Mouse (Mus musculus) T-cell, adult 2 months (primary cell): Measurements from ENCODE around the gene Lrrc3b.

Experiments
- DNase-seq: peaks from one replicate; pipeline ENCODE4 v3.0.0; 2022; ENCODE audit warnings: low spot score

Lrrc3b gene

DNA sequence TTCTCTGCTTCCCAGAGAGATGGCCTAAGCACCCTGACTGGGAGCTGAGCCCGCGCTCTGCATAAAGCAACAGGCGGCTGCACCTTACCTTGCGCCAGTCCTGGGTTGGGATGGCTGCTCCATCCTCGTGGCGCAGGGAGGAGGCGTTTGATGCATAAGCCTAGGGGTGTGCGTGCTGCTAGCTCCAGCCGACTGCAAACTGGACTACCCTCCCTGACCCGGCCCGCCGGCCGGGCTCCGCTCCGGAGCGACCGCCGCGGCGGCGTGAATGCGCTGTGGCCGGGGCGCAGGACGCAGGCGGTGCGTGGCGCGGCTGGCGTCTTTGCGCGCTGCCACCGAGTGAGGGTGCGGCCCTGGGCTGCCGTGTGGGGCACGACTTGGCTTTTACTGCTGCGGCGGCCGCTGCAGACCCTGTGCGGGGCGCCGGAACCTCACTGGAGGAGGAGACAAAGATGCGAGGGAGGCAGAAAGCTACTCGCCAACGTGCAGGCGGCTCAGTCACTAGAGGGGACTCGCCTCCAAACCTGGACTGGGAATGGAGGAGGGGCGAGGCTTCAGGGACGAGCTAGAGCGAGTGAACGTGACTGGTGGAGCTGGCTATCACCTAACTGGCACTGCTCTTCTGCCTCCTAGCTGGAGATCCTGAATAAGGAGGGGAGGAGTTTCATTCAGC is at the start of gene Lrrc3b:
Gene Lrrc3b, minus strand, starts transcription at position 503 of the 673 bp plus-strand sequence.
- no peak for DNase-seq

- no peak for DNase-seq
These were observed 38.9 kb upstream of the Lrrc3b start for GRCm38 (mm10) chr14:15477668-15478067.

DNA sequence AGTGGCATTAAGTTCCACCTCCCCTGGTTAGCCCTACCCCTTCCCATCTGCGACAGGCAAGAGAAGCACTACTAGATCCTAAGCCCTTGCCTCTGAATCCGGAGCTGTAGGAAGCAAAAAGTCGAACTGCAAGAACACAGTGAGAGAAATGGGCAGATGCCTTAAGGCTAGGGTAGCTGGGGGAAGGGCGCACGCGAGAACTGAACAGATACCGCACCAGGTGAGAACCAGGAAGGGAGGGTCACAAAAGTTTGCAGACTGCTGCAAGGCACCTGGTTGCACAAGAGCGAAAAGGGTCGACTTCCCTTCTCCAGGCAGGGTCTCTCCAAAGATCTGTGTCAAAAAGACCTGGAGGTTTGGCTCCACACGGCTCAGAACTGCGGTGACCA is 697 bp downstream of the Lrrc3b start:
- DNase-seq = no peak

DNA sequence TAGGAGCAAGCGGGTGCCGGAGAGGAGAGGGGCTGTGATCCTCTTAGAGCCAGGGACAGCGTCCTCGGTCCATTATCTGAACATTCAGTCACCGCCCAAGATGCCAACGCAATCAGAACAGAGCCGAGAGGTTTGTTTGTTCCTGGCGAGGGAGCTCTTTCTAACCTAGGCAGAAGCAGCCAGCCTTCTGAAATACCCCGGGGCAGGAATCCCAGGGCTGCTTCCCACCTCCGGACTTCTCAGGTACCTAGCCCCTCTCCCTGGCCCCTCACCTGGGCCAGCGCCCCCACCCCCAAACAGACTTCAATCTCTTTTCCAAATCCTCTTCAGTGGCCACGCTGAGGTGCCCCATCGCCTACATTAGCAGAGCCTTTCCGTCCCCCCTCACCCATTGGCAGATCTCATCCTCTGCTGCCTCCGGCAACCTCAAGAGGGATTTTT is 1.3 kb downstream of the Lrrc3b start:
- no peak for DNase-seq

DNA sequence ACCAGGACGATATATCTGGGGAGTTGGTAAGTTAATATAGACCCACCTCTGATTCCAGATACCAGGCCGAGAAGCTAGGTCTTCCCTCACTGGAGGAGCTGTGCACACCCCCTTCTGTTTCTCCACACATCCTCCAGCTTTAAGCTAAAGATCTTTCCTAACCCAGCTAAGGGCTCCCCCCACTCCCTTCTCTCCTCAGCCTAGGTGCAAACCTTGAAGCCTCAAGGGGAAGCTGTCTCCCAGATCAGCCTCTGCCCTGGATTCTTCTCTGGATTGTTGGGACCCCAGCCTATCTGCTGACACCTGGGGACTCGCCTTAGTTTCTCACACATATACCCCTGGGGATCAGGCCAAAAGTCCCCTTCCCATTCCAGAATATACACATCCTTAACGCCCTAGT is 1.7 kb downstream of the Lrrc3b start:
- DNase-seq = no peak

GRCm38 (mm10) chr14:15436586-15436985 is 2.2 kb downstream of the Lrrc3b start:
- no peak for DNase-seq

DNA sequence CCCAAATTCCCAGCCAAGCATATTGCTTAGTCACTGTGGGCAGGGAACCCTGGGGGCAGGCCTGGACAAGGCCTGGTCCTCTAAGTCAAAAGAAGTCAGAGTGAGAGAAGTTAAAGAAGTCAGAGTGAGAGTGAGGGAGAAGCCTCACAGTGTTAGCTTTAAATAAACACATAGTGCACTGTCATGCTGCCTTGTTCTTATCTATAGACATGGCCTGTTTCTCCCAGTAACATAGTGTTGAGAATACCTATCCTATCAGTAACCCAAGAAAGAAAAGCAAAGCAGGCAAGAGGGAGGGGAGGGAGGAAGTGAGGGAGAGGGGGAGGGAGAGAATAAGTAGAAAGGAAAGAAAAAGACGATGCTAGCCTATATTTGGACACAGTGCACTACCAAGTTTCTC is 6.4 kb downstream of the Lrrc3b start:
- no peak for DNase-seq

DNA sequence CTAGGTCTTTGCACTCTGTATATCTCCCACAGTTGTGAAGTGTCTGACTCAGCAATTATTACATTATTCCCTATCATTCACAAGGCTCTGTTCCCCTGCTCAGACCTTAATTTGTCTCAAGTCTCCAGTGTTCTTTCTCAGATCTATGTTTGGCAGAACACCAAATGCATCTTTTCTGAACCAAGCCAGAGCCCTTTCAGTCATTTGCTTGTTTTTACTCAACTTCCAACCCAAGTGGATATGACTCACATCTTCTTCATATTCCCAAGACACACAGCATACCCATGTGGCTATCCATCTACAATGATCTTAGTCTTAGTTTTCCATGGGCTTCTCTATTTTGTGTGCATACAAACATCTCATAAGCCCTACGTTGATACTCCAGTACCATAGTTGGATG is 17.2 kb downstream of the Lrrc3b start:
- no peak for DNase-seq

- no peak for DNase-seq
These were observed 27.9 kb downstream of the Lrrc3b start for GRCm38 (mm10) chr14:15410686-15411534.

- DNase-seq = no peak
These were observed 53.3 kb downstream of the Lrrc3b start for GRCm38 (mm10) chr14:15385536-15385935.

DNA sequence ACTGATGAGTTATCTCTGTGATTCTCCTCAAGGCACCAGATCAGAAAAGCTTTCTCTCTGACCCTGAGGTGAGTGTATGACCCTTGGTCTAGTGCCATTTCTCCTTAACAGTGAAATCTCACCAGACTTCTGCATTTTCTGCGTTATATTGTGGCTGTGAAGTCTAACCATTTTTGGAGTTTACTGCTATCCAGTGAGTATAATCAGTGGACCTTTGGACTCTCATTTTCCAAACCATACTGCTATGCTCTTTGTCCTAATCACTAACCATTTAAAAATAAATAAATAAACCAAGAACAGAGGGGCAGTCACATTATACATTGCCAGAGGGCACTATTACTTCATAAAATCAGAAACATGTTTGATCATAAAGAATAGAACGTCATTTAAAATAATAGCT is 53.8 kb downstream of the Lrrc3b start:
- no peak for DNase-seq

DNA sequence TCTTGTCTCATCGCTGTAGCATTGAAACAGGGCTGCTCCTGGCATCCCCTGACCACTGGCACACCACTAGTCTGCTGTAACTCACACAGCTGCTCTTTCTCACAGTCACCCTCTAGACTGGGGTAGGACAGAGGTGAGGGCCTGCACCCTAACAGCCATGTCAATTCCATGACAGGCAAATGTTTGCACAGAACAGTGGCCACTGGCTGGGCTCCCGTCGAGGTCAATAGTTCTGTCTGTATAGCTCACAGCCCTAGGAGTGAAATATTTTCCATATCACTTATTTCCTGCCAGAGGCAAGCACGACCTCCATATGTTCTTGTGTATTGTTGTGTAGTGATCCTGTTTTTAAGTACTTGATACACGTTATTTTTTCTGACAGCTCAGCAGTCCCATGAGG is 54.3 kb downstream of the Lrrc3b start:
- no peak for DNase-seq

DNA sequence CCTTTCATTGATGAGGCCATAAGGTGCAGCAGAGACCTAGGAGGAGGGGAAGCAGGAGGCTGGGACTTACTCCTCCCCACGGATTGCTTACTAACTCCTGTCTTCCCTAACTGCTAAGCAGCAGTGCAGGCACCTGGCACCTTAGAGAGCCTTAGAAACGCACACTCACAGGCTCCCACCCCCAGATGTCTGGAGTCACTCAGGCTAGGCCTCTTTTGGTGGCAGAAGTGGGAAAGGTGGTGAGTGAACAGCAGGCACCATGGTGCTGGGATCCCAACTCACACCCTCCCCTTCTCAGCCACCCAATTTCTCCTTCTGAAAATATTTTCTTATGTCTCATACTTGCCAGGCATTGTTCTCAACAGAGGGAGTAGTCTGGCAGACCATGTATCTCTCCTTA is 55.7 kb downstream of the Lrrc3b start:
- DNase-seq = no peak

GRCm38 (mm10) chr14:15377368-15377767 is 61.4 kb downstream of the Lrrc3b start:
- DNase-seq = no peak

DNA sequence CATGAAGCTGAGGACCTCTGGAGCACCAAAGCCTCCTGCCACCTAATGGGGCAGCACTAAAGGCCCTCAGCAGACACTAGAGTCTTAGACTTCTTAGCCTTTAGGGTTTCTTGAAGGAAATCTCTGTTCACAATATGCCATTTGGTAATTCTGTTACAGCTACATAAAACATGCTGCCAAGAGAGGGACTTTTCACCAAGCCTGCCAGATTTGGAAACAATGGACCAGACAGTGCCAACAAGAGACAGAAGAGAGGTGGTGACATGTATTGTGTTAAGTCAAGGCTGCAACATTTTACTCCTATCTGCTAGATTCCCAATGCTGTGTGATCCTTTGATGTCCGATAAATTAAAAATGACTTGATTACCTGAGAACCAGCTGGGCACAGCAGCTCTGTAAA is 62.0 kb downstream of the Lrrc3b start:
- no peak for DNase-seq

DNA sequence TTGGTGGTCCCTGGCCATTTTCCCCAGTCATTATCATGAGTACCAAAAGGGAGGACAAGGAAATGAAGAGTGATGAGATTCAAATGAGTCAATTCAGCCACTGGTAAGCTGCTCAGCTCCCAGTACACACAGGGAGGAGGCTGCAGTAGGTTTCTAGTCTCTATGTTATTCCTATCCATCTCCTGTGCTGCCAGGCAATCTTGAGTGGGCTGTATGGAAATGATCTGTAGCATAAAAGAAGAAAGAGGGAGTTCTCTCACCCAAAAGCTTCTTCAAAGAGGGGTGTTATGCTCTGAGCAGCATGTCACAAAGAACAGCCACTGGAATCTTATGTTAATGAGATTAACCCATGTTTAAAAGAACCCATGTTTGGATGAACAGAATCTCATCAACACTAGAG is 64.5 kb downstream of the Lrrc3b start:
- DNase-seq = no peak

GRCm38 (mm10) chr14:15372985-15373384 is 65.8 kb downstream of the Lrrc3b start:
- no peak for DNase-seq

DNA sequence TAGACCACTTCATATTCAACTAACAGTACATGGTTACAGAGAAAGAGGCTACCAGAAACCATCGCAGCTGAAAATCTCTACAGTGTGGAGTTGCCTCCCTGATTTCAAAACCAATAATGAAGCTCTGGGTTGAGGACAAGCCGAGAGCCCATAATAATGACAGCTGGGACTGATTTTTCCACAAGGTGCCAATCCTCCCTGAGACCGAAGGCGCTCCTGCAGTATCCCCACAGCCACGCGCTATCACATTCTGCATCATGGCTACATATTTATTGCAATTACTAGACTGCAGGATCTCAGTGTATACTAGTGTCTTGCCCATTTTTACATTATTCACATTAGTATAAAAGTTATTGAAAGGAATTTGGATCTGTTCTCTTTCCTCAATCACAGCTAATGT is 73.7 kb downstream of the Lrrc3b start:
- DNase-seq = no peak

GRCm38 (mm10) chr14:15359893-15360292 is 78.9 kb downstream of the Lrrc3b start:
- no peak for DNase-seq

DNA sequence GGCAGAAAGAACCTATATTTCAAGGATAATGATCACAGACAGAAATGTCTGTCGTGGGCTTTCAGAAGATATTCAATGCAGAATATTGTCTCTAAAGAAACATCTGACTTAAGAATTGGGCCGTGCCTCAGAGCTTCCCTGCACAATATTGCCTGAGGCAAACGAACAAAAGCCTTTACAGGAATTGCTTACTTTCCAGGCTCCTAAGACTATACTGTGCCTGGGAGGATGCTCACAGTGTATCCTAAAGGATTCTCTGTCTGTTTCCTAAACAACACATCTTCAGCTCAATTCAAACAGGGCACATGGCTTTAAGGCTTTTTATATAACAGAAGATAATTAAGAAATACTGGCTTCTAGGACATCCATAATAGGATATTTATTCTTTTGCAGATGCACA is 79.7 kb downstream of the Lrrc3b start:
- no peak for DNase-seq

DNA sequence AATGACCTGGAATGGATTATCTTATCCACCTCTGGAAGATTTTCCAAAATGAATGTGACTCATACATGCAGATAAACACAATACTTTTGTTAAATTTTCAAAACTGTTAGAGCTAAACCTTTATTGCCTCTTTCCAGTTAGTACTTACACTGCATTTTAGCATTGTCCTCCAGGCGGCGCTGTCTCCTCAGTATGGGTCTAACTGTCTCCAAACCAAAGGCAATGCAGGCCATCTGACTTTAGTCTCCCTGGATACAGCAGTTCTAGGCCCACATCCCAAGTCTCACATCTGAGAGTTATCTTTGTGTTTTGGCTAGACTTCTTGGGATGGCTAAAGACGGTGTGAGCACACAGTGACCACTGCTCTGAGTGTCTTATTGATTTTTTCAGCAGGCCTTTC is 83.3 kb downstream of the Lrrc3b start:
- peak; percentile 74 for DNase-seq

GRCm38 (mm10) chr14:15354299-15354698 is 84.5 kb downstream of the Lrrc3b start:
- DNase-seq = no peak

- no peak for DNase-seq
These were observed 105.7 kb downstream of the Lrrc3b start for GRCm38 (mm10) chr14:15333130-15333529.

- DNase-seq = no peak
These were observed 107.4 kb downstream of the Lrrc3b start for GRCm38 (mm10) chr14:15331370-15331769.
